Mouse (Mus musculus) ZHBTc4 (cell line): Measurements from ENCODE around the gene Atoh8.

Experiments used
- DNase-seq: peaks from one replicate; pipeline ENCODE4 v3.0.0-alpha.2; 2011; ENCODE audit warnings: low read depth, low spot score

Atoh8 gene

DNA sequence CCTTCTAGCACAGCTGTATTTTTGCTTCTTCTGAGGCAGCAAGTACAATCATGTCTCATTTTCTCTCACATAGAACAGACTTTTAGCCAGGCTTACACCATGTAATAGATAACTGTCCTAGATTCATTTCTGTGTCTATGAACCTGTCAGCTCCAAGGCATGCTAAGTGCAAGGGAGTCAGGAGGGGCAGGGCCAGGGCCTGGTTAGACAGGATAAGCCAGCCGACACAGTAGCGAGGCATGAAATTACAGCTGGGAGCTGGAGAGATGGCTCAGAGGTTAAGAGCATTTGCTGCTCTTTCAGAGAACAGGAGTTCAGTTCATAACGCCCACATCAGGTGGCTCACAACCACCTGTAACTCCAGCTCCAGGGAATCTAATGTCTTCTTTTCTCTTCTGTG lies 38.7 kb downstream of the Atoh8 start:
- no peak for DNase-seq

- DNase-seq = peak; percentile 6
Measured at GRCm38 (mm10) chr6:72190577-72190976, 44.8 kb downstream of the Atoh8 start.

- DNase-seq = no peak
Measured at GRCm38 (mm10) chr6:72190120-72190519, 45.3 kb downstream of the Atoh8 start.

- peak; percentile 61 for DNase-seq
Measured at GRCm38 (mm10) chr6:72189061-72189863, 46.1 kb downstream of the Atoh8 start.

DNA sequence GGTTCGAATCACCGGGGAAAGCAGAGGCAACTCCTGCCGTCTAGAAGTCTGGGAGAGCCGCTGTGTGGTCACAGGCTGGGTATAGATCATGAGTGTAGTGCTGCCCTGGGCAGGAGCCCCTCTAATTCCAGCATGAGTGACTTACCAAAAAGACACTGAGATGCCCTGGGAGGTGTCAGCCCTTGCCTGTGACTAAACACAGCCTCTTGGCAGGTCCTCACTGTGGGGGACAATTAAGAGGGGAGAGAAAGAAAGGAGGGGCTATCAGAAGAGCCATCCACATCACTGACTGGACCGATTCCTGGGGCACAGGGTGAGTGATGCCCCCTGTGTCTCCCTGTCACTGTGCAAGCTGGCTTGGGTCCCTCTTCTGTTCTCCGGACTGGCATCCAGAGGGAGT lies 48.6 kb downstream of the Atoh8 start:
- no peak for DNase-seq

- peak; percentile 71 for DNase-seq
Measured at GRCm38 (mm10) chr6:72185893-72186490, 49.4 kb downstream of the Atoh8 start.

DNA sequence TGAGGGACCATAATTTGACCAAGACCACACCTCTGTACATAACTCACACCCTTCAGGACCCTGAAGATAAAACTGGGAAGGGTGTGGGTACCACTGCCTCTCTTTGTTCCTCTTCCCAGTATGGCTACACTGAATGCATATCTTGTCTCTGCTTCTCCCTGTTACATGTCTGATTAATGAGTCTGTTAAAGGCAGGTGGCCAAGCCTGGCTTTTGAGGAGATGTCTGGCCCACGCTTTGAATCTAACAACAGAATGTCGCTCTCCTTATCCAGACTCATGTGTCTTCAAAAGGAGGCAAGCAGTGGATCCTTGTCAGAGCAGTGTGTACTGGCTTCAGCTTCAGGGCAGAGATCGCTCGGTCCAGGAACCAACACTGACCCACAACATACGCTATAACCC lies 50.8 kb downstream of the Atoh8 start:
- no peak for DNase-seq

GRCm38 (mm10) chr6:72179562-72180502 lies 55.5 kb downstream of the Atoh8 start:
- DNase-seq = no peak

DNA sequence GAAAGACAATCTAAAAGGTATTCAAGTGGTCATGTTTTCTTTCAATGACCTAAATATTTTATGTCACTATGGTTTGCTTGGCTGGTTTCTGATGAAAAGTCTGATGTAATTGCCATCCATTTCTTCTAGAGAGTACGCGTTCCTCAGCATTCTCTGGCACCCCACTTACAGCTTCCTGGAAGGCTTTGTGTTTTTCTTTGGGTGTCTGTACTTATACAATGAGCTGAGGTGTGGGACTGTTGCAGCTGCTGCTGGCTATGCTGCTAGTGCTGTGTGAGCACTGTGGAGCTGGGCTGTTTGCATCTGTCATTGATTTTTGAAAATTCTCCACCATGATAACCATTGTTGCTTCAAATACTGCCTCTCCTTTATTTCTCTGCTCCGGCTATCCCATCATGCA lies 56.4 kb downstream of the Atoh8 start:
- no peak for DNase-seq

DNA sequence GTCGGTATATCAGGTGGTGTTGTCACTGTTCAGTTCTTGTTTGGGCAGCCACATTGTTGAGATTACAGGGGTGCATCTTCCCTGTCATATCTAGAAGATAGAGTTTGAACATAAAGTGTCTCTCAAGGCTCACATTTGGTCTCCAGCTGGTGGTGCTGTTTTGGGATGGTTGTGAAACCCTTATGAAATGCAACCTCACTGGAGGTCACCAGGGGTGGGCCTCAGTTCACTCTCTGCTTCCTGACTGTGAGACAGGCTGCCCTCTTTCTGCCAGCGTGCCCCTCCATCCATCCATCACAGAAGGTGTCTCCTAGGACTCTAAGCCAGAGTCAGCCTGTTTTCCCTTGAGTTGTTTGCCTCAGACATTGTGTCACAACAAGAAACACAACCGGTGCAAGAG lies 58.0 kb downstream of the Atoh8 start:
- no peak for DNase-seq

GRCm38 (mm10) chr6:72176004-72176403 lies 59.4 kb downstream of the Atoh8 start:
- no peak for DNase-seq

GRCm38 (mm10) chr6:72175419-72175818 lies 60.0 kb downstream of the Atoh8 start:
- no peak for DNase-seq

DNA sequence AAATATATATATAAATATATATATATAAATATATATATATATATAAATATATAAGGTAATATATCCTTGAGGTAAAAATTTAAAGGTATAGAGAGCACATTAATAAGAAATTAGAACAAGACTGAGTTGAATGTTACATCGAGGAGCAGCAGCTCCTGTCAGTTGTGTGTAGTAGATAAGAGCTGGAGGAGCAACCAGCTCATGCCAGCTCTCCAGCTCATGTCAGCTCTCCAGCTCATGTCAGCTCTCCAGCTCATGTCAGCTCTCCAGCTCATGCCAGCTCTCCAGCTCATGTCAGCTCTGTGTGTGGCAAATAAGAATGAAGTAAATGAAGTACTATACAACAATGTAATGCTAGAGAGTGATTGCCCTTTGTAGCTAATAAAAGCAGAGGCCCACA lies 62.0 kb downstream of the Atoh8 start:
- no peak for DNase-seq

DNA sequence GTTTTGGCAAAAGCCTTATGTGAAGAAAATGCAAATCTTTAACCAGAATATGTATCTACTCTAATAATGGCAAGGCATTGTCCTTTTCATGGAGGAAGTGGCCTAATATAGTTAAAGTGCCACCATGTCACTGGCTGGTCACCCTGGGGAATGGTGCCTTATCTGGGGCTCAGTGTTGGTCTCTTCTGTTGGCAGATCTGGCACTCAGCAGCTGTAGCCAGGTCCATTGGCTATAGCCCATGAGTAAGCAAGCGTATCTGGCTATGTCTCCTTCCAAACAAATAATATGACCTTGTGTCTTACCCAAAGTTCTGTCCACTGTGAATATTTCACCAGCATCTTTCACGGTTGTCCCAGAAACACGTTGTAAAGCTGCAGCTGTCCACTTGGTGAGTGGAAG lies 64.0 kb downstream of the Atoh8 start:
- DNase-seq = no peak

GRCm38 (mm10) chr6:72165907-72166306 lies 69.5 kb downstream of the Atoh8 start:
- no peak for DNase-seq

DNA sequence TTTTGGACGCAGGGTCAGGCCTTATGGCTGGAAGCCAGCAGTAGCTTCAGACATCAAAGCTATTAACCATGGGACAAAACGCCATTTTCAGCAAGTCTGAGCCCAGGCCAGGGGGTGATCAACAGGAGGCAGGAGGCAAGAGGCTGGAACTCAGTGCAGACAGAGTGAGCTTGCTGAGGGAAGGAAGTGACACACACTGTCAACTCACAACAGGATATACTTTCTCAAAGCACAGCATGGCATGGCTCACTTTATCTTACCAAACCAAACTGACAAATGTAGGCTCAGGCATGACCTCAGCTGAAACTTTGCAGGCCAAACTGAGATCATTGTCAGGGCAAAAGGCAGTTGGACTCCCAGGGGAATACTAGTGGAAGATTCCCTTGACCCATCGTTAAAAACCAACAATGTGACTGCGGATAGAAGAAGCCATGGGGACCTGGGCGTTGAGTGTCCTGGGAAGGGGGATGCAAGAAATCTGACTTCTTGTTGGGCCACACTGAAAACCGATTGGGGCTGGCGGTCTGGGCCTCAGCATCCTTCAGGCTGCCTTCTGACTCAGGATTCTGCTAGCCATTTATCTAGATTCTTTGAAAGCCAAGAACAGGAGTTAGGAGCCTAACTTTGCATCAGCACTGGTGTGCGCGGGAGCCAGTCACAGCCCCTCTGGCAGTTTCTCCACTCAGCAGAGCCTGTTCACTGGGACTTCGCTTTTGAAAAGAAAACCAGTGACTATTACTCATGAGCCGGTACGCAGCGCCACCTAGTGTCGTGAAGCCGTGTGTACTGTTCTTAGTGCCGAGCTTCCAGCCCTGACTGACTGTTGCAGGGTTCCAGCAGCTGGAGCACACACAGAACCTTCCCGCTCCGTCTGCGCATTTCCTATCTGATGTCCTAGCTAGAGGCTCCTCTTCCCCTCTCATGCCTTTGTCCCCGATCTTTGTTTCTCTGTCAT lies 70.8 kb downstream of the Atoh8 start:
- DNase-seq = peak; percentile 93

GRCm38 (mm10) chr6:72162155-72162890 lies 73.1 kb downstream of the Atoh8 start:
- no peak for DNase-seq

- DNase-seq = no peak
Measured at GRCm38 (mm10) chr6:72161751-72162150, 73.6 kb downstream of the Atoh8 start.

DNA sequence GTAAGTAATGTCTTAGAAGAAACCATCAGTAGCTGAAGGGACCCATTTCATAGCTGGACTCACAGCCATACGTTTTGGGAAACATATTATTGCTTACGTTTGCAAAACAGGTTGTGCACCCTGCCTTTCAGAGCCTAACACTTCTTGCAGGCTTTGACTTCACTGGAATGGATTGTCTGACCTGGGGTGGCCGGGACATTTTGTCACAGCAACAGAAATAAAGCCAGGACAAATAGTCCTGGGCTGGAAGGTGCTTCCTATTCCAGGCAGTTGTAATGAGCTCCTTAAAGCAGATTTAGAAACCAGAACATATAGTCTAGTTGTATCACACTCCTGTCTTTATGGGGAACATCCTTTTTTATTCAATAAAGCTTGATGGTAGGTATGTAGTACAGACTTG lies 74.4 kb downstream of the Atoh8 start:
- DNase-seq = no peak

- no peak for DNase-seq
Measured at GRCm38 (mm10) chr6:72159861-72160395, 75.4 kb downstream of the Atoh8 start.
